Mouse (Mus musculus): ENCODE results near the gene Smoc1.

Gene Smoc1

GRCm38 (mm10) chr12:81081031-81081430 is 54.4 kb downstream of the Smoc1 start:
- no peak for DNase-seq (ENCODE audit: low spot score)

GRCm38 (mm10) chr12:81083146-81083545 is 56.5 kb downstream of the Smoc1 start:
- no peak for DNase-seq (ENCODE audit: low spot score)

- DNase-seq (ENCODE audit: low spot score): no peak
Measured at GRCm38 (mm10) chr12:81085244-81085643, 58.6 kb downstream of the Smoc1 start.

GRCm38 (mm10) chr12:81088131-81088530 is 61.5 kb downstream of the Smoc1 start:
- DNase-seq (ENCODE audit: low spot score): no peak

GRCm38 (mm10) chr12:81091641-81092040 is 65.0 kb downstream of the Smoc1 start:
- DNase-seq (ENCODE audit: low spot score): no peak

- no peak for DNase-seq (ENCODE audit: low spot score)
Measured at GRCm38 (mm10) chr12:81092641-81093040, 66.0 kb downstream of the Smoc1 start.

GRCm38 (mm10) chr12:81093211-81093610 is 66.6 kb downstream of the Smoc1 start:
- no peak for DNase-seq (ENCODE audit: low spot score)

- DNase-seq (ENCODE audit: low spot score): no peak
Measured at GRCm38 (mm10) chr12:81094766-81095405, 68.3 kb downstream of the Smoc1 start.

GRCm38 (mm10) chr12:81097267-81097666 is 70.7 kb downstream of the Smoc1 start:
- no peak for DNase-seq (ENCODE audit: low spot score)

- no peak for DNase-seq (ENCODE audit: low spot score)
Measured at GRCm38 (mm10) chr12:81097738-81098137, 71.1 kb downstream of the Smoc1 start.

- no peak for DNase-seq (ENCODE audit: low spot score)
Measured at GRCm38 (mm10) chr12:81099161-81099560, 72.6 kb downstream of the Smoc1 start.

GRCm38 (mm10) chr12:81101691-81102090 is 75.1 kb downstream of the Smoc1 start:
- no peak for DNase-seq (ENCODE audit: low spot score)

- DNase-seq (ENCODE audit: low spot score): no peak
Measured at GRCm38 (mm10) chr12:81104546-81104945, 77.9 kb downstream of the Smoc1 start.

GRCm38 (mm10) chr12:81105721-81106633 is 79.4 kb downstream of the Smoc1 start:
- DNase-seq (ENCODE audit: low spot score): no peak

- DNase-seq (ENCODE audit: low spot score): no peak
Measured at GRCm38 (mm10) chr12:81107278-81108100, 80.9 kb downstream of the Smoc1 start.

- DNase-seq (ENCODE audit: low spot score): no peak
Measured at GRCm38 (mm10) chr12:81108600-81109011, 82.0 kb downstream of the Smoc1 start.

- no peak for DNase-seq (ENCODE audit: low spot score)
Measured at GRCm38 (mm10) chr12:81110006-81110405, 83.4 kb downstream of the Smoc1 start.

- DNase-seq (ENCODE audit: low spot score): no peak
Measured at GRCm38 (mm10) chr12:81112321-81112720, 85.7 kb downstream of the Smoc1 start.

- no peak for DNase-seq (ENCODE audit: low spot score)
Measured at GRCm38 (mm10) chr12:81120301-81120700, 93.7 kb downstream of the Smoc1 start.

GRCm38 (mm10) chr12:81123793-81124192 is 97.2 kb downstream of the Smoc1 start:
- DNase-seq (ENCODE audit: low spot score): no peak

- no peak for DNase-seq (ENCODE audit: low spot score)
Measured at GRCm38 (mm10) chr12:81126842-81127241, 100.2 kb downstream of the Smoc1 start.

- DNase-seq (ENCODE audit: low spot score): no peak
Measured at GRCm38 (mm10) chr12:81128693-81129092, 102.1 kb downstream of the Smoc1 start.
